Mouse (Mus musculus) kidney, adult 2 months (tissue): ENCODE measurements around the gene Gm47289.

Experiments
- CTCF ChIP-seq: fragments of 200-500 bp; conservative IDR thresholded peaks from 2 replicates; pipeline ENCODE4 v1.5.1; 2011; ENCODE audit warnings: low read depth, mild to moderate bottlenecking, control low read depth, low read length, moderate library complexity, mixed read lengths; ENCODE audit not compliant: insufficient read depth, insufficient read length
- POLR2A ChIP-seq: fragments of 200-500 bp; IDR thresholded peaks from one replicate; pipeline ENCODE4 v1.6.1; 2011; ENCODE audit warnings: low read depth, low read length, control low read depth

DNA sequence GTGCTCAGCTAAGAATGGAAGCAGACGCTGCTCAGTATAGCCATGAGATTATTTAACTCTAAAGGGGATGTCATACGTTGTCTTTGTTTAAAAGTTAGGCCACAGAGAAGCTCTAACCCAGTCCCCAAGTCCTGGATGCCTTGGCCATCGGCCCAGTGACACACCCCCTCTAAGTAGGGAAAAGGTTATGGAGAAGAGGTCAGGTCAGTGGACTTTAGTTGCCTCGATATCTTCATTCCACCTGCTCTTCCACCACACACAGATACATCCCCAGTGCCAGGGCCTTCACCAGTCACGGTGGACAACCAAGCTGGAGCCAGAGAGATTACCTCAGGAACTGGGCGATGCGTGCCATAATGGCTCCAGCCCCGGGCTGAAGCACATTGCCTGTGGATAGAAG lies 3.5 kb upstream of the Gm47289 start:
- TF ChIP-seq POLR2A (no peak), CTCF (no peak)
